Mouse (Mus musculus): ENCODE measurements around the gene Trmt10a. TPM values are rescaled to one million over a fixed set of nuclear protein-coding genes. Genes with fewer than 3 reads are reported as not detected.

The Trmt10a gene
- 10.7 and 11.2 TPM in 2 replicates for polyA plus RNA-seq (2014; fragmentation: Nextera tagmentation; extraction: Ambion mirVana)

GRCm38 (mm10) chr3:138143315-138144059 lies at the start of gene Trmt10a:
Trmt10a (plus strand) TSS chr3:138143448.
- Histone ChIP-seq H3K4me3 (ENCODE audit: low read depth, low read length) (peak within 1 kb of the TSS; percentile 51), H3K36me3 (ENCODE audit: control insufficient read depth, insufficient read depth, low read length) (no peaks in the 10 kb centered on the region), H3K4me2 (ENCODE audit: low read depth, low read length) (peak within 1 kb of the TSS; percentile 83), H3K9ac (ENCODE audit: low read depth, low read length) (peak within 1 kb of the TSS; percentile 89), H3K27ac (replicated peaks; ENCODE audit: low read depth, low read length) (peak within 1 kb of the TSS; percentile 99), H3K27me3 (replicated peaks; ENCODE audit: control insufficient read depth, insufficient read depth, low read length) (no peaks in the 10 kb centered on the region), H3K4me1 (ENCODE audit: control insufficient read depth, insufficient read depth, low read length) (peaks cover 6% of the 10 kb centered on the region), H3K9me3 (ENCODE audit: control insufficient read depth, low read length) (no peaks in the 10 kb centered on the region)
- ATAC-seq (ENCODE audit: low read depth) (peak; percentile 98), DNase-seq (ENCODE audit: low spot score) (peak; percentile 99)
- under 1% methylated on average over 66 of the region's 70 CpGs for WGBS

GRCm38 (mm10) chr3:138095301-138095700 lies 47.9 kb upstream of the Trmt10a start:
- Histone ChIP-seq H3K4me3 (ENCODE audit: low read depth, low read length) (no peak overlapping the region), H3K4me1 (ENCODE audit: control insufficient read depth, insufficient read depth, low read length) (0 out of 2 replicates have a peak, but pooled peaks cover 4% of the 10 kb centered on the region), H3K36me3 (ENCODE audit: control insufficient read depth, insufficient read depth, low read length) (no peaks in the 10 kb centered on the region), H3K4me2 (ENCODE audit: low read depth, low read length) (no peak overlapping the region), H3K27ac (replicated peaks; ENCODE audit: low read depth, low read length) (peak overlapping the region; percentile 41), H3K9ac (ENCODE audit: low read depth, low read length) (no peak overlapping the region), H3K9me3 (ENCODE audit: control insufficient read depth, low read length) (no peaks in the 10 kb centered on the region), H3K27me3 (replicated peaks; ENCODE audit: control insufficient read depth, insufficient read depth, low read length) (no peaks in the 10 kb centered on the region)
- 51% methylated on average over 3 of the region's 3 CpGs for WGBS
- DNase-seq (ENCODE audit: low spot score) (peak; percentile 58), ATAC-seq (ENCODE audit: low read depth) (no peak)

GRCm38 (mm10) chr3:138095718-138096117 lies 47.5 kb upstream of the Trmt10a start:
- no peaks in the 10 kb centered on the region for H3K9me3 ChIP-seq (ENCODE audit: control insufficient read depth, low read length)
- ATAC-seq (ENCODE audit: low read depth) = peak; percentile 84
- H3K4me3 ChIP-seq (ENCODE audit: low read depth, low read length) = no peak overlapping the region
- H3K27ac ChIP-seq (replicated peaks; ENCODE audit: low read depth, low read length) = peak overlapping the region; percentile 41
- H3K9ac ChIP-seq (ENCODE audit: low read depth, low read length) = no peak overlapping the region
- 28% methylated on average over 10 of the region's 10 CpGs for WGBS
- H3K4me2 ChIP-seq (ENCODE audit: low read depth, low read length) = no peak overlapping the region
- H3K36me3 ChIP-seq (ENCODE audit: control insufficient read depth, insufficient read depth, low read length) = no peaks in the 10 kb centered on the region
- peak; percentile 92 for DNase-seq (ENCODE audit: low spot score)
- H3K4me1 ChIP-seq (ENCODE audit: control insufficient read depth, insufficient read depth, low read length) = 0 out of 2 replicates have a peak, but pooled peaks cover 4% of the 10 kb centered on the region
- no peaks in the 10 kb centered on the region for H3K27me3 ChIP-seq (replicated peaks; ENCODE audit: control insufficient read depth, insufficient read depth, low read length)

- H3K9ac ChIP-seq (ENCODE audit: low read depth, low read length) = no peak overlapping the region
- no peak for DNase-seq (ENCODE audit: low spot score)
- peak overlapping the region; percentile 63; the same call in 1 of the 2 replicates for H3K27ac ChIP-seq (replicated peaks; ENCODE audit: low read depth, low read length)
- H3K27me3 ChIP-seq (replicated peaks; ENCODE audit: control insufficient read depth, insufficient read depth, low read length) = no peaks in the 10 kb centered on the region
- H3K4me3 ChIP-seq (ENCODE audit: low read depth, low read length) = no peak overlapping the region
- no peak for ATAC-seq (ENCODE audit: low read depth)
- no peaks in the 10 kb centered on the region for H3K36me3 ChIP-seq (ENCODE audit: control insufficient read depth, insufficient read depth, low read length)
- H3K4me1 ChIP-seq (ENCODE audit: control insufficient read depth, insufficient read depth, low read length) = 0 out of 2 replicates have a peak, but pooled peaks cover 4% of the 10 kb centered on the region
- H3K4me2 ChIP-seq (ENCODE audit: low read depth, low read length) = no peak overlapping the region
- no peaks in the 10 kb centered on the region for H3K9me3 ChIP-seq (ENCODE audit: control insufficient read depth, low read length)
- 84% methylated on average over 19 of the region's 19 CpGs for WGBS
Observed at GRCm38 (mm10) chr3:138096263-138097028, 46.8 kb upstream of the Trmt10a start.

DNA sequence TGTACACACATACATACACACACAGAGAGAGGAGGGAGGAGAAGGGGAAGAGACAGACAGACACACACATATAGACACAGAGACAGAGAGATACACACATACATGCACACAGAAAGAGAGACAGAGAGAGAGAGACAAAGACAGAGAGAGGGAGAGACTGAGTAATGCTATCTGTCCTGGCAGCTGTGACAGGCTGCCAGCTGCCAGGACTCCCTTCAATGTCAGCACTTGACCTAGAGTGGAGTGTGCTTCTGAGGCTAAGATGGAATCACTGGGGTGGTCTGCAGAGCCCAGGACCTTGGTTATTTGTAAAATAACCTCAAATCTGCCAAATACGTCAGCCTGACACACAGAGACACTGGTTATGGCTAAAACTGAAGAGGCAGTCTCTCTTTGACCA lies 45.5 kb upstream of the Trmt10a start:
- peak; percentile 45; the same call in 1 of the 2 replicates for ATAC-seq (ENCODE audit: low read depth)
- H3K27me3 ChIP-seq (replicated peaks; ENCODE audit: control insufficient read depth, insufficient read depth, low read length) = no peaks in the 10 kb centered on the region
- H3K27ac ChIP-seq (replicated peaks; ENCODE audit: low read depth, low read length) = peak overlapping the region; percentile 48; the same call in 1 of the 2 replicates
- peak; percentile 58 for DNase-seq (ENCODE audit: low spot score)
- no peak overlapping the region for H3K4me2 ChIP-seq (ENCODE audit: low read depth, low read length)
- no peak overlapping the region for H3K4me3 ChIP-seq (ENCODE audit: low read depth, low read length)
- no peaks in the 10 kb centered on the region for H3K9me3 ChIP-seq (ENCODE audit: control insufficient read depth, low read length)
- H3K36me3 ChIP-seq (ENCODE audit: control insufficient read depth, insufficient read depth, low read length) = no peaks in the 10 kb centered on the region
- WGBS = 71% methylated on average over 1 of the region's 1 CpGs
- 0 out of 2 replicates have a peak, but pooled peaks cover 4% of the 10 kb centered on the region for H3K4me1 ChIP-seq (ENCODE audit: control insufficient read depth, insufficient read depth, low read length)
- H3K9ac ChIP-seq (ENCODE audit: low read depth, low read length) = no peak overlapping the region

- no peak overlapping the region for H3K27ac ChIP-seq (replicated peaks; ENCODE audit: low read depth, low read length)
- H3K9ac ChIP-seq (ENCODE audit: low read depth, low read length) = no peak overlapping the region
- DNase-seq (ENCODE audit: low spot score) (no peak), ATAC-seq (ENCODE audit: low read depth) (no peak)
- no peaks in the 10 kb centered on the region for H3K9me3 ChIP-seq (ENCODE audit: control insufficient read depth, low read length)
- H3K36me3 ChIP-seq (ENCODE audit: control insufficient read depth, insufficient read depth, low read length) = no peaks in the 10 kb centered on the region
- H3K4me3 ChIP-seq (ENCODE audit: low read depth, low read length) = no peak overlapping the region
- no peaks in the 10 kb centered on the region for H3K27me3 ChIP-seq (replicated peaks; ENCODE audit: control insufficient read depth, insufficient read depth, low read length)
- H3K4me1 ChIP-seq (ENCODE audit: control insufficient read depth, insufficient read depth, low read length) = no peaks in the 10 kb centered on the region
- 82% methylated on average over 4 of the region's 4 CpGs for WGBS
- no peak overlapping the region for H3K4me2 ChIP-seq (ENCODE audit: low read depth, low read length)
Observed at GRCm38 (mm10) chr3:138101936-138102335, 41.3 kb upstream of the Trmt10a start.

- Histone ChIP-seq H3K4me2 (ENCODE audit: low read depth, low read length) (no peak overlapping the region), H3K27ac (replicated peaks; ENCODE audit: low read depth, low read length) (no peak overlapping the region), H3K9ac (ENCODE audit: low read depth, low read length) (no peak overlapping the region), H3K27me3 (replicated peaks; ENCODE audit: control insufficient read depth, insufficient read depth, low read length) (no peaks in the 10 kb centered on the region), H3K9me3 (ENCODE audit: control insufficient read depth, low read length) (no peaks in the 10 kb centered on the region), H3K36me3 (ENCODE audit: control insufficient read depth, insufficient read depth, low read length) (no peaks in the 10 kb centered on the region), H3K4me1 (ENCODE audit: control insufficient read depth, insufficient read depth, low read length) (no peaks in the 10 kb centered on the region), H3K4me3 (ENCODE audit: low read depth, low read length) (no peak overlapping the region)
- no peak for ATAC-seq (ENCODE audit: low read depth)
- 87% methylated on average over 4 of the region's 4 CpGs for WGBS
- no peak for DNase-seq (ENCODE audit: low spot score)
Observed at GRCm38 (mm10) chr3:138103690-138104089, 39.6 kb upstream of the Trmt10a start.

DNA sequence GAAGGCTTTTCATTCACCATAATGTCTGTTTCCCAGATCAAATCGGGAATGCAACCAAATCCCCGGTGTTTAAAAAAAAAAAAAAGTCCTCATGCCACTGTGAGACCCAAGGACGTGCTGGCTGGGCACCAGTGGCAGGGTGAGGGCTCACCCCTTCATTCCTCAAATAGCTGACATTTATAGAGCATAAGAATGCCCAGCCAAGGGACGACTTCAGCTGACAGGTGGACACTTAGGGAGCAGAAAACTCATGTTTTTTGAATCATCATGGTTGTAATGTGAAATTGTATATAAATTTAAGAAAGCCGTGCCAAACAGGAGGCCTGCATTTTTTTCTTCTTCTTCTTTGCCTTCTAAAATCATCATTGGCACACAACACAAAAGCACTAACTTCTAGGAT lies 38.2 kb upstream of the Trmt10a start:
- H3K9me3 ChIP-seq (ENCODE audit: control insufficient read depth, low read length) = no peaks in the 10 kb centered on the region
- H3K27me3 ChIP-seq (replicated peaks; ENCODE audit: control insufficient read depth, insufficient read depth, low read length) = no peaks in the 10 kb centered on the region
- no peaks in the 10 kb centered on the region for H3K4me1 ChIP-seq (ENCODE audit: control insufficient read depth, insufficient read depth, low read length)
- no peak overlapping the region for H3K9ac ChIP-seq (ENCODE audit: low read depth, low read length)
- no peak overlapping the region for H3K4me2 ChIP-seq (ENCODE audit: low read depth, low read length)
- no peaks in the 10 kb centered on the region for H3K36me3 ChIP-seq (ENCODE audit: control insufficient read depth, insufficient read depth, low read length)
- WGBS = 48% methylated on average over 5 of the region's 5 CpGs
- peak; percentile 57 for DNase-seq (ENCODE audit: low spot score)
- no peak overlapping the region for H3K27ac ChIP-seq (replicated peaks; ENCODE audit: low read depth, low read length)
- H3K4me3 ChIP-seq (ENCODE audit: low read depth, low read length) = no peak overlapping the region
- peak; percentile 47; the same call in 1 of the 2 replicates for ATAC-seq (ENCODE audit: low read depth)
